Mouse (Mus musculus) thymus, adult 2 months (tissue): ENCODE measurements at regions not wholly inside any gene's neighbourhood (a gene's known extent, or its start where the extent isn't known, plus 50 kb on each side); places are given as distances from the start of the nearest gene placed in this dataset.

Source experiments
- DNase-seq: peaks from one replicate; pipeline ENCODE4 v3.0.0; 2021
- H3K27ac ChIP-seq: fragments of 200-500 bp; 2 replicates; pipeline ENCODE4 v1.5.1; 2012; ENCODE audit warnings: low read length, control low read depth; ENCODE audit not compliant: control insufficient read depth, insufficient read depth
- H3K27me3 ChIP-seq: fragments of 200-500 bp; 2 replicates; pipeline ENCODE4 v1.6.1; 2012; ENCODE audit warnings: mild to moderate bottlenecking, low read length, moderate library complexity, mixed read lengths; ENCODE audit not compliant: control insufficient read depth, insufficient read depth
- H3K36me3 ChIP-seq: fragments of 200-500 bp; 2 replicates; pipeline ENCODE4 v1.6.1; 2012; ENCODE audit warnings: mild to moderate bottlenecking, low read length, moderate library complexity; ENCODE audit not compliant: control insufficient read depth, insufficient read depth
- H3K4me1 ChIP-seq: fragments of 200-500 bp; replicated peaks from 2 replicates; pipeline ENCODE4 v1.6.1; 2012; ENCODE audit warnings: low read length; ENCODE audit not compliant: control insufficient read depth, insufficient read depth
- H3K4me3 ChIP-seq: fragments of 200-500 bp; 2 replicates; pipeline ENCODE4 v1.5.1; 2012; ENCODE audit warnings: mild to moderate bottlenecking, low read length, control low read depth, moderate library complexity; ENCODE audit not compliant: control insufficient read depth, insufficient read depth
- CTCF ChIP-seq: fragments of 200-500 bp; IDR thresholded peaks from 2 replicates; pipeline ENCODE4 v1.5.1; 2012; ENCODE audit warnings: mild to moderate bottlenecking, control low read depth, low read length, moderate library complexity, borderline replicate concordance; ENCODE audit not compliant: control insufficient read depth, poor library complexity, insufficient read depth; ENCODE audit errors: extremely low read depth
- POLR2A ChIP-seq: fragments of 200-500 bp; IDR thresholded peaks from 2 replicates; pipeline ENCODE4 v1.6.1; 2012; ENCODE audit warnings: mild to moderate bottlenecking, low read length, control low read depth, moderate library complexity; ENCODE audit not compliant: control insufficient read depth, poor library complexity, insufficient read depth; ENCODE audit errors: extremely low read depth
- WGBS: fragments of 180-500 bp; shearing (Covaris S2); methylation state at CpG from one replicate; pipeline ENCODE4 v1.1.7; 2018; 5-methylcytosine and 5-hydroxymethylcytosine counted together

GRCm38 (mm10) chr17:84107946-84108686 lies 79.6 kb downstream of the Zfp36l2 start:
- H3K27me3 ChIP-seq = no peaks in the 10 kb centered on the region
- no peak overlapping the region for H3K27ac ChIP-seq
- no peaks in the 10 kb centered on the region for H3K36me3 ChIP-seq
- H3K4me1 ChIP-seq = peaks cover 24% of the 10 kb centered on the region
- WGBS = 94% methylated on average over 8 of the region's 8 CpGs
- TF ChIP-seq CTCF = no peak
- no peak for TF ChIP-seq POLR2A
- DNase-seq = no peak
- no peak overlapping the region for H3K4me3 ChIP-seq

GRCm38 (mm10) chr17:84107497-84107896 lies 80.2 kb downstream of the Zfp36l2 start:
- no peak overlapping the region for H3K27ac ChIP-seq
- TF ChIP-seq POLR2A (no peak), CTCF (no peak)
- H3K4me3 ChIP-seq = no peak overlapping the region
- no peaks in the 10 kb centered on the region for H3K36me3 ChIP-seq
- no peaks in the 10 kb centered on the region for H3K27me3 ChIP-seq
- 88% methylated on average over 3 of the region's 3 CpGs for WGBS
- peaks cover 21% of the 10 kb centered on the region for H3K4me1 ChIP-seq
- no peak for DNase-seq

- Histone ChIP-seq H3K27ac (no peak overlapping the region), H3K4me3 (no peak overlapping the region), H3K4me1 (peaks cover 6% of the 10 kb centered on the region; the same call in 1 of the 2 replicates), H3K27me3 (no peaks in the 10 kb centered on the region), H3K36me3 (no peaks in the 10 kb centered on the region)
- no peak for TF ChIP-seq CTCF
- TF ChIP-seq POLR2A = no peak
- no peak for DNase-seq
- 81% methylated on average over 7 of the region's 7 CpGs for WGBS
Measured at GRCm38 (mm10) chr17:84104242-84104641, 83.5 kb downstream of the Zfp36l2 start.

- no peak for DNase-seq
- TF ChIP-seq POLR2A = no peak
- no peak for TF ChIP-seq CTCF
- WGBS = 70% methylated on average over 7 of the region's 7 CpGs
- H3K4me1 ChIP-seq = peaks cover 6% of the 10 kb centered on the region; the same call in 1 of the 2 replicates
- H3K36me3 ChIP-seq = no peaks in the 10 kb centered on the region
- H3K27me3 ChIP-seq = no peaks in the 10 kb centered on the region
- H3K27ac ChIP-seq = no peak overlapping the region
- H3K4me3 ChIP-seq = no peak overlapping the region
Measured at GRCm38 (mm10) chr17:84103344-84103743, 84.4 kb downstream of the Zfp36l2 start.

GRCm38 (mm10) chr17:84101652-84102051 lies 86.1 kb downstream of the Zfp36l2 start:
- Histone ChIP-seq H3K36me3 (no peaks in the 10 kb centered on the region), H3K27me3 (no peaks in the 10 kb centered on the region; the same call in 1 of the 2 replicates), H3K4me3 (no peak overlapping the region), H3K4me1 (peaks cover 9% of the 10 kb centered on the region; the same call in 1 of the 2 replicates), H3K27ac (no peak overlapping the region)
- TF ChIP-seq CTCF (no peak), POLR2A (no peak)
- WGBS = 73% methylated on average over 1 of the region's 1 CpGs
- DNase-seq = no peak

GRCm38 (mm10) chr17:84100523-84100922 lies 87.2 kb downstream of the Zfp36l2 start:
- H3K27me3 ChIP-seq = peaks cover 3% of the 10 kb centered on the region; the same call in 1 of the 2 replicates
- peaks cover 13% of the 10 kb centered on the region; the same call in 1 of the 2 replicates for H3K4me1 ChIP-seq
- H3K36me3 ChIP-seq = no peaks in the 10 kb centered on the region
- H3K27ac ChIP-seq = no peak overlapping the region
- no peak for DNase-seq
- 53% methylated on average over 10 of the region's 10 CpGs for WGBS
- TF ChIP-seq POLR2A = no peak
- no peak overlapping the region for H3K4me3 ChIP-seq

GRCm38 (mm10) chr17:84099737-84100136 lies 88.0 kb downstream of the Zfp36l2 start:
- no peak for TF ChIP-seq POLR2A
- no peak for TF ChIP-seq CTCF
- H3K27me3 ChIP-seq = peaks cover 3% of the 10 kb centered on the region; the same call in 1 of the 2 replicates
- peaks cover 13% of the 10 kb centered on the region; the same call in 1 of the 2 replicates for H3K4me1 ChIP-seq
- DNase-seq = no peak
- H3K27ac ChIP-seq = no peak overlapping the region
- 75% methylated on average over 9 of the region's 9 CpGs for WGBS
- no peaks in the 10 kb centered on the region for H3K36me3 ChIP-seq
- H3K4me3 ChIP-seq = no peak overlapping the region
